Mouse (Mus musculus) adrenal gland, adult 2 months (tissue): ENCODE results near the gene Hmg20b. TPM values are rescaled to one million over a fixed set of nuclear protein-coding genes. Genes with fewer than 3 reads are reported as not detected.

Source experiments
- DNase-seq: peaks from one replicate; pipeline ENCODE4 v3.0.0; 2021
- polyA plus RNA-seq: library from polyadenylated mRNA; depleted of rRNA; stranded (reverse); fragments of >200 nt; gene quantifications from 2 replicates; pipeline ENCODE4 v1.2.3, GENCODE M21; 2012
- total RNA-seq, 2 experiments: library from RNA; stranded (reverse); gene quantifications; 2 replicates each; pipeline ENCODE4 v1.2.3; 2021

Hmg20b gene
- total and polyA plus RNA-seq, 3 experiments, result 81.6 to 280 (median 89.9) TPM

DNA sequence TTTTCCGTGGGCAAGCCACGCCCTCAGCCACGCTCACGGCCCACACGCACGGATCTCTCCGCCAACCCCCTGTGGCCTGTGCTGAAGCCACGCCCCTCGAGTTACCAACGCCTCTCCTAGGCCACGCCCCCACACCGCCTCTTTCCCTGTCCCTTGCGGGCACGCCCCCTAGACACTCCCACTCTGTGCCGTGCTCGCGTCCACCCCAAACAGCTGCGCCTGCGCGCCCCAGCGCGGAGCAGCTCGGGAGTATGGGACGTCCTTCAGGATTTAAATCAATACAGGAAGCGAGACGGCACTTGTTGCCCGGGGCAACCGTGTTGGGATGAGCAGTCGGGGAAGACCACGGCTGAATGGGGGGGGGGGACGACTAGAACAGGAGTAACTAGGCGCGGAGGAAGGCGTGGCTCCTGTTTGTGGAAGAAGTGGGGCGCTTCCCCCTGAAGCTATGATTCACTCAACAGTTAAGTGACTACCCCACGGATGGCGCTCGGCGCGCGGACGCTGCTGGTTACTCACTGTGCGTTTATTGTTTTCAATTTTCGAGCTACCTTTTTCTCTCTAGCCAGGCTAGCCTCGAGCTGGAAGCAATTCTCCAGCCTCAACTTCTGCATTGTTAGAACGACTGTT is 28.4 kb upstream of the Hmg20b start:
- peak; percentile 100 for DNase-seq

DNA sequence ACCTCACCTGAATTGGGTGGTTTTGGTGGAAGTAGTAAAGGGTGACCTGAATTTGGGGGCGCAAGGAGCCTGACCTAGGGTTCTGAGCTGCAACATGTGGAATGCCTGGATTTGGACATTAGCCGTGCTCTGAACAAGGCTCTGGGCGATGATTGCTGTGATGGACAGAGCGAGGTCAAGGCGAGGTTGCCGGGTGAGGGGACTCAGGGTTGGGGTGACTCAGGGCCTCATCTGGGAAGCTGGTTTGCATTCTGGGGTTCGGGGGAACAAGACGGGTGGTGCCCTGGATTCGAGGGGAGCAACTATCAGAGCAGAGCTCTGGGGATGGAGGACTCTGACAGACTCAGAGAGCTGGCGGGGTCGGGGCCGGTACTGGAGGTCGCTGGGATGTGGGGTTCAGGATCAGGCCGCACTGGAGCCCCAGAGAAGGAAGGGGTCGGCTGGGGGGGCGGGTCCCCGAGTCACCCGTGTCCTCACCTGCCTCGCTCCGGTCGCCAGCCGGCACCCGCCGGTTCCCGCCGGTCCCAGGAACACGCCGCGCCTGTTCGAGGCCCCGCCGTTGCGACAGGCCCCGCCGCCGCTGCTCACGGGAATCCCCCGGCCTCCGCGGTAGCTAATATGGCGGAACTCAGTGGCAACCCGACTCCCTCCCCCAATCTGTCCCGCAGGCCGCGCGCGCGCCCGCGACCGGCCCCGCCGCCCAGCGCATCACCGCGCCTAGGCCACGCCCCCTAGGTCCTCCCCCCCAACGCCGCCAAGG is 27.7 kb upstream of the Hmg20b start, which contains the start of gene Fzr1:
TSS of gene Fzr1 (minus strand) at position 724 of the 760 bp plus-strand sequence.
- peak; percentile 70 for DNase-seq

DNA sequence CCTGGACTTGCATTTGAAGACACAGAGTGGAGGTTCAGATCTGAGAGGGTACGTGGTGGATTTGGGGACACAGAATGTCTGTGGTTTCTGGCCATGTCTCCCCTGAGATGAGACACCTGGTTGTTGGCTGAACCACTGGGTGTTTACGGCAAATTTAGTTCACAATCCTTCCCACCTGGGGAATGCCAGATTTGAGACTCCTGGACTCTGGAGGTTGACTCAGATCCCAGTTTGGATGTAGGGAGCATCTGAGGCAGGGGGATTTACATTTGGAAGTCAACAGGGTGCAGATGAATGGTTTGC is 27.0 kb upstream of the Hmg20b start:
- DNase-seq, result no peak

DNA sequence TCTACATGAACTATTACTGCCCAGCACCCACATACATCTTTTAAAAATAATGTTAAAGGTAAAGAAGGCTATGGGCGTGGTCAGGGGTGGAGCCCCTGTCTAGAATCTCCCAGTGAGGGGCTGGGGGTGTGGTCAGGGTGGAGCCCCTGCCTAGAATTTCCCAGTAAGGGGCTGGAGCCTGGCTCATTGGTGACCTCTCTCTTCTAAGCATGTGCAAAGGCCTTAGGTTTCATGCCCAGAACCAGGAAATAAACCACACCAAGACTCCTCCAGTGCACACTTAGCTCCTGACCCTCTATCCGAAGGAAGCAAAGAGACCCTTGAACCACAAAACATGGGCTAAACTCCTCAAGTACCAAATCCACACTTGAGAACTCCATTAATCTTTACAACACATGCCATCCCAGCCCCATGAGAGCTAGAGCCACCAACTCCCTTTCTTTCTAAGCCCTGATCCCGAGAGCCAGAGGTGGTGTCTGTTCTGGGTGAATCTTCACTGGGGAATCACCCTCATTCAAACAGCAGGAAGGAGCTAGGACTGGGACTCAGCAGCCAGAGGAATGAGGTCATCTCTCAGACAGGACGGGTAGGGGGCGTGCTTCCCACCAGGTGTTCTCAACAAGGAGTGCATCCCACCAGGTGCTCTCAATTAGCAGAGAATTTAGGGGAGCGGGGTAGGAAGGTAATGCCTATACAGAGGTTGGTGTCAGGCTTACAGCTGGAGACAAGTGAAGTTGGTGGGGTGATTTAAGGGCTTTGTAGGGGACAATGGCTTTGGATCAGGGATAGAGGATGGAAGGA is 26.5 kb upstream of the Hmg20b start:
- DNase-seq, result no peak

DNA sequence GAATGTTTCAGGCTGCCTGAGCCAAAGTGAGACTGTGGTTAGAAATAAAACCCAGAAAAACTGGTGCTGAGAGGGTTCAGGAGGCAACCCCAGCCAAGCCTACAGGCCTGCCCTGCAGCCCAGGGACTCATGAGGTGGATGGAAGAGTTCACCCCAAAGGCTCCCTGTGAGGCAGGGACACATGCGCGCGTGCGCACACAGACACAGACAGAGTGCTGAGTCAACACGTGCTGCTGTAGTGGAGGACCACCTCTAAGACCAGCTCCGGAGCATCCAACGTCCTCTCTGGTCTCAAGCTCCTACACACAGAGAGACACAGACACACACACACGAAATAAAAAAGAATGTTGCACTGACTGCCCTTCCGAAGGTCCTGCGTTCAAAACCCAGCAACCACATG is 25.0 kb upstream of the Hmg20b start:
- DNase-seq, result no peak

DNA sequence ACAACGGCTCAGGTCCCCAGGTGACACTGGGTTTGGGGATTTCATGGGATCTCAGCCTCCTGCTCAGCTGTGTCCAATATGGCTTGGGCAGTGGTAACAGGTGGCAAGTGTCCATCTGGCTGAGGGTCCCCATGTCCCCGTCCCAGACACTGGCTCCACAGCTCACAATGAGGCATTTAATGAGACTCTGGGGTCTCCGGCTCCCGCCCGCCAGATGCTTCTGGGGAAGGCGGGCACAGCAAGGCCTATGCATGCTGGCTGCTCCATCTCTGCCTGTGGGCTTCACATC is 16.9 kb upstream of the Hmg20b start:
- DNase-seq, result no peak

DNA sequence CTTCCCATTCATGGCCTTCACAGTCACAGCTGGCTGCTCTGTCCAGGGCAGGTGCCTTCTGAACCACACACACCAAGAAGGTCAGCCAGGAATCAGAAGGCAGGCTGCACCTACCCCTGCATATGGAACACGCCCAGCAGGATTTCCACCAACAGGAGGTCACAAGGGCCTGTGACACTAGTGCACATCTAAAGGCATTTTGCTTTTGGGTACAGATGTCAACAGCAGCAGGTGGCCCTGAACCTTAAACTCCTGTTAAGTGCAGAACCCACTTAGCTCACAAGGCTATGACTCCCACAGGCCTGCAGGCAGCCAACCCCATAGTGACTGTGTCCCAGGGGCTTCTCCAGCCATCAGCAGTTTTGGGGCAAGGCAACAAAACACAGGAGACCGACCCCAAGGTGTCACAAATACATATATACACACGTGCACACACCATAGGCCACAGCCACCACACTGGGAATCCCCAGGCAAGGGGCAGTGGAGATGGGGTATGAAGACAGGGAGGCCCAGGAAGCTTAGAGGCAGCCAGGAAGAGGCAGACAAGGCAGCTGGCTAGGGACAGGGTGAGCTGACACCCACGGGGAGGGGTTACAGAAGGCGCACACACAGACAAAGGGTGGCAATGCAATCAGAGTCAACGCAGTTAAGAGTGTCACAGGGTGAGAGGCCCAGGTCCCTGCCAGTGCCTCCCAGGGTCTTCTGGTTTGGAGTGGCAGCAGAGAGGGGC is 16.4 kb upstream of the Hmg20b start:
- no peak for DNase-seq

DNA sequence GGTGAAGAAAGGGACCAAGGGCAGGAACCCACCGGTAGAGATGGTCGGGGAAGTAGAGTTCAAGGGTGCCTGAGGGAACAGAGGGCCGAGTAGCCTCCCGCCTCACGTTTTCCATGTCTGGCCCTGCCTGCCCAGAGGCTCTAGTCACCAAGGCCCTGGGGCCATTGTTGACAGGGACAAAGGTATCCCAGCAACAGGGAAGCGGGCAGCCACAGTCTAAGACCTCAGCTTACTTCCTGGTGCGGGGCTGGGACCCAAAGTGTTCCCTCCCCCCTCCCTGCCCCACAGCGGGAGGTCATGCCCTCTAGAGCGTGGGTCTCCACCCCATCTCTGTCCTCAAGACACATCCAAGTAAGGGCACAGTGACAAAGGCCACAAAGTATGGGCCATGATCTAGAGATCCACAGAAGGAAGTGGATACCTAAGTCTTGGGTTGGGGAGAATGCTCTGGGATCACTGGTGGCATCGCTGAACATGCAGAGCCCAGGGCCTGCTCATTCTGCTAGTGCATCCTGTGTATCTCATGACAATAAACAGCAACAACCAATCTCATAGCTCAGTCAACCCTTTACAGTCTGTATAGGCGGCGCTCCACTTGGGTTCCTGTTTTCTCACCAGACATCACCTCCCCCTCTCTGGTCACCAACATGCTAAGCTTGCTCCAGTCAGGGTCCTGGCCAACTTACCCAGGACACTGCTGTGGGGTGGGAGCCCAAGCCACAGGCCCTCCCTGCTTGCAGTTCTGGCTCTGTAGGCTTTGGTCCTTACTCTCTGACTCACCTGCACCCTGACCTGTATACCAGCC is 15.6 kb upstream of the Hmg20b start, which contains the start of gene 4930404N11Rik:
TSS of gene 4930404N11Rik (minus strand) at position 145 of the 805 bp plus-strand sequence.
- no peak for DNase-seq

DNA sequence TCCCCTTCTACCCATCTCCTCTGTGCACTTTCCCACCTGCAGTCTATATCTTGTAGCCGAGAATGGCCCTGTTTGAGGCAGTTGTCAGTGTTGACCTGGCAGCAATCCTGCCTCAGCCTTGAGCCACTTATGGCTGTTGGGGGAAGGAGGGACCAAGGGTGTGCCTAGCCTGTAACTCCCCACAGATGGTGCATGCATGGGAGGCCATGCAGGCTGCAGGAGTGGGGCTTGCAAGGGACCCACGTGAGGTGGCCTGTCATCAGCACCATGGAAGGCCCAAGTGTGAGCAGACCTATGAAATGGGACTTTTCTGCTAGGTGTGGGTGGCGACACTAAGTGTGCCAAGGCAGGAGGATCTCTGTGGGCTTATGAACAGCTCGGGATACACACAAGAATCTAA is 14.8 kb upstream of the Hmg20b start:
- DNase-seq, result no peak

DNA sequence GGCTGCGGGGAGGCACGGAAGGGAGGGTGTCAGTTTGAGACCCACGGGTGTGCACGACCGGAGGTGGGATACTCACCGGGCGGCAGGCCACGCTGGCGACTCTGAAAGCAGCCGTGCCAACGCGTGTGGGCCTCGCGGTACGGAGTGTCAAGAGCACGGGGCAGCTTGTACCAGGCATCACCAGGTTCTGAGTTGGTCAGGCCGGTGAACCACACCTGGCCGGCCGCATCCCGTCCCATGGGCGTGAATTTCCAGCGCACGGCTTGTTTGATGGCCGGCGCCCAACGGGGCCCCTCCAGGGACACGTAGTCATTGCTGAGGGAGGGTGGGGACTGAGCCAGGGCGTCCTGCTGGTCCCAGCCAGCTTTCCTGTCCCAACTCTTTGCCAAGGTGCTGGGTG is 14.4 kb upstream of the Hmg20b start:
- DNase-seq, result peak; percentile 71

DNA sequence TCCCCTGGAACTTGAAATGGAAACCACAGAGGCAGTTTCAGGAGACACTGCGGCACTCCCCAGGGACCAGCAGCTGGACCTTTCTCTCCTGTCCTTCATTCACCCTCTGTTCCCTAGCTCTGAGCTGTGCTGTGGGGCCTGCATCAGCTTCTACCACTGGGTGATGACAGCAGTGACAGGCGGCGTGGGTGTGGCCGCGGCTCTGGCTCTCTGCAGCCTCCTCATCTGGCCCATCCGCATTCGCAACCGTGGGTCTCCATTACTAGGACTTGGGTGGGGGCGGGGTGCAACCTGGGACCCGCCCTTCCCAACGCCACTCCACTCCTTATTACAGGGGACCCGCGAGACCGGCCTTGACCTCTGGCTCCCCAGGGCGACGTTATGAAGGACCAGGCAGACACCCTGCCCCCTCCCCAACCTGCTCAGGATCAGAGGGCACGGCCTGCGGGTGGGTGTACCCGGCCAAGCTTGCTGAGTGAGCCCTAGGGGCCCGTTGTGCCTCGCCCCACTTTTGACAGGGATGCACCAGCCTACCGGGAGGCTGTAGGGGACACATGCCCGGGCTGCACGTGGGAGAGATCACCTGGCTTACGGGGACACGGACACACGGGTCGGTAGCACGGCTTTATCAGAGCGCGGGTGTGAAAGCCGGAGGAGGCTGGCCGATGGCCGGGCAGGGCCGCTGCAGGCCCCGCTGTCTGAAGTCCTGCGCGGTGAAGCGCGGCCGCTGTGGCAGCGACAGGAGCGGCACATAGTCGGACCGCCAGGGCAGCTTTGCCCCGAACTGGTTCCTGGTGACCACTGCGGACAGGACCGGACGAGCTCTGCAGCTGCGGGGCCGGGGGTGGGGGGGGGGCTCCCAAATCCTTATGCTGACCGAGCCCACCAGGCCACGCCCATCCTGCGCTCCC is 13.4 kb upstream of the Hmg20b start:
- DNase-seq, result peak; percentile 59

DNA sequence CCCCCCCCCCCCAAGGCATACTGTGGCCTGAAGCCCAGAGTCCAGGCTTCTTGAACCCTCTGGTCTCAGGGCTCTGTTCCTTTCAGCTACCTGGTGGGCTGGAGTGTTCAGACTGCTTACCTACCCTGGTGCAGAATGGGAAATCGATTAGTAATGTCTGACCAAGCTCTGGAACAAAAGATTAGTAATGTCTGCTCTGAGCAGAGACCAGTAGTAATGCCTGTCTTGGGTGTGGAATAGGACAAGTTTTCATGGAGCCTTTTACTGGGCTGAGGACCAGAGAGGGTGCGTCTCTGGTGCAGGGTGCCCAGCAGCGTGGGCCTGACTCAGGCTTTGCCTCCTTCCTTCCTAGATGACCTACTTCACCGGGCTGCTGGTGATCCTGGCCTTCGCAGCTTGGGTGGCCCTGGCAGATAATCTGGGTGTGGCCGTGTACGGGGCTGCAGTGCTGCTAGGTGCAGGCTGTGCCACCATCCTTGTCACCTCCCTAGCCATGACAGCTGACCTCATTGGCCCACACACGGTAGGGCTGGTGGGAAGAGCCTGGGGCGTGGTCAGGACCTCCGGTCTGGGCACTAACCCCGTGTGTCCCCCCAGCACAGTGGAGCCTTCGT is 12.2 kb upstream of the Hmg20b start:
- DNase-seq, result no peak

DNA sequence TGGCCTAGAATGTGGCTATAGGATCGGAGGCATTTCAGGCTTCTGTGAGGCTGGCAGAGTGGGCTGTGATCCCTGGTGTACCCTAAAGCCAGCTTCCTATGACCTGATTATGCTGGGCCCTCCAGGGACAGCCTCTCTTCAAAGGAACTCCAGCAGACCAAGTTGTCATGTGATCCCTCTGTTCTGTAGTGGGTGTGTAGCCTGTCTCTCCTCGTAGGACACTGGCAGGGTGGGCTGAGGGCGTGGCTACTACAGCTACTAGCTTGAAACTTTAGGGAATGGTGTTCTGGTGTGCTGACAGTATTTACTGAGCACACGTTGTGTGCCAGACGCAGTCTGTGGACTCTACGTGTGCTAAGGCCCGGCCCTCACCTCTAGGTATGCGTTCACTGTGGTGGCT is 10.4 kb upstream of the Hmg20b start:
- DNase-seq, result no peak

DNA sequence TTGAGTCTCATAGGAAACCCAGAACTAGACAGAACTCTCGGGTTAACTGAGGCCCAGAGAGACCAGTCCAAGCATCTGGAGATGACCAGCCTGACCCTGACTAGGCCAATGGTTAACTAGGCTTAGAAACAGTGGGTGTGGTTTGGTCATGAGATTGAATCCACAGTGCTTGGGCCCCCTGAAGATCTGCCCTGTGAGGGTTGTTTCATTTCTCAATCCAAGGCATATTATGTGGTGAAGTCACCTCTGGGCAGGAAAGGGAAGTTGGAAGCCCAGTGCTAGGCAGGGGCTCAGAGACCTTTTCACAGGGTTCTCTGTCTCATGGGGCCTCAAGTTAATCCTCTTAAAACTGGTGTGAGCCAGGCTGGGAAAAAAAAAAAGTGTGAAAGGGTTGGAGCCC is 8.6 kb upstream of the Hmg20b start:
- no peak for DNase-seq

DNA sequence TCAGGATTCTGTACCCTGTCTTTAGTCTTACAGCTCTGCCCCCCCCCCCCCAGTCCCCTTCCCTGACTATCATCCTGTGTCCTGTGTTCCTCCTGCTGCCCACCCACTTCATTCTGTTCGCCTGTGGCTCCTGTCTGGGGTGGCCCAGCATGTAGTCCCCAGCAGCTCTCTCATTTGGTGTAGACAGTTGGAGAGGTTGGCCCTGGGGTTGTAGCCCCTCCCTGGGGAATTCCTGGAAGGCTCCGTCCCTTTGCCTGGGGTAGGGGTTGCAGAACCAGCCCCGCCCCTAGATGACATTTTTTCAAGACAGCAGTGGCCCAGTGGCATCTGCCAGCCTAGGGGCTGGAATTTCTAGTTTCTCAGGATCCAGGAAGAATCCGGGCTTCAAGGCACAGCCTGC is 7.9 kb upstream of the Hmg20b start:
- DNase-seq, result no peak

DNA sequence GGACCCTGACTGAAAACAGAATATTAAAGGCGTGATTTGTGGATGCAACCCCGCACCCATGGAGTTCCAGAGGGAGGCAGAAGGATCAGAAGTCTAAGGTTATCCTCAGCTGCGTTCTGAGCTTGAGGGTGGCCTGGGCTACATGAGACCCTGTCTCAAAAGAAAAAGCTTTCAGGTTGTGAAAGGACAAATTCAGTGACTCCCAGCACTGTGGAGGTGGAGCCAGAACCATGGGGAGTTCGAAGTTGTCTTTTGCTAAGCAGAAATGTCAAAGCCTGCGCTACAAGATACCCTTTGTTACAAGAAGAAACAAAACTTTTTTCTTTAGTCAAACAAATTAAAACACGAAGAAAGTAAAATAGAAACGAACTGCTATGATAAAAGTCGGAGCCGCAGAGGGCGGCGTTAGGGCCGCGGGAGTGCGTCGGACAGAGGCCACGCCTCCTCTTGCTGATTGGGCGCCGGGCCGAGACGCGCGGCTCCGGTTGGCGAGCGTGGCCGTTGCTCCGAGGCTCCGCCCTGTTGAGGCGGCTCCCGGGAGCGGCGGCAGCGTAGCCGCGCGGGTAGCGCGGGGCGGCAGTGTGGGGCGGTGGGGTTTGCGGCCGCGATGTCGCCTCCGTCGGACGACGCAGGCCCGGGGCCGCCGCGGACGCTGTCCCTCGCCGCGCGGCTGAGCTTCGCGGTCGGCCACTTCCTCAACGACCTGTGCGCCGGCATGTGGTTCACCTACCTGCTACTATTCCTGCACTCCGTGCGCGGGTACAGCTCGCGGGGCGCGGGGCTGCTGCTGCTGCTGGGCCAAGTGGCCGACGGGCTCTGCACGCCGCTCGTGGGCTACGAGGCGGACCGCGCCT is 6.9 kb upstream of the Hmg20b start, which contains the start of gene Mfsd12:
TSS of gene Mfsd12 (plus strand) at position 501 of the 854 bp plus-strand sequence.
- peak; percentile 95 for DNase-seq

DNA sequence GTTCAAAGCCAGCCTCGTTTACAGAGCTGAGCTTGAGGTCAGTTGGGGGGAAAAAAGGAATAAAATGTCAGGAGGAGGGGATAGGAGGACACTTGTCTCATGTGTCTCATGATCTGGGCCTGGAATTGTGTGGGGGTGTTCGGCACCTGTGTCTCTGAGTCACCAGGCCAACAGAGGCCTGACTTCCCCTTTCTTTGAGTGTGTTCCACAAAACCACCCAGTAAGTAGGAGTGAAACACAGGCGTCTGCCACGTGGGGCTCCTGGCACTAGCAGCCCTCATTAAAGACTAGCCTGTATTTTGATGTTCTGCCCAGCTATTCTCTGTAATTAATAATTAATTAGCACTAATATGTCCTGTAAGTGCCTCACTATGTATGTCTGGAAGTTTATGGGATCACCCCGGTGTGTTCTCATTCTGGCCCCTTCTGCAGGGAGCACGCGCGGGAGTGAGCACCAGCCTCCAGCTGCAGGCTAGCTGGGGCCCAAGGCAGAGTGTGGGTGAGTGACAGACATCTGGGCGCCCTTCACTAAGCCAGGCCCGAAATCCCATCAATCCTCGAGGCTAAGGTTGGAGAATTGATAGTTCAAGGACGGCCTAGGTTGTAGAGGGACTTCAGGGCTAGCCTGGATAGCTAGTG is 6.2 kb upstream of the Hmg20b start:
- DNase-seq, result no peak

DNA sequence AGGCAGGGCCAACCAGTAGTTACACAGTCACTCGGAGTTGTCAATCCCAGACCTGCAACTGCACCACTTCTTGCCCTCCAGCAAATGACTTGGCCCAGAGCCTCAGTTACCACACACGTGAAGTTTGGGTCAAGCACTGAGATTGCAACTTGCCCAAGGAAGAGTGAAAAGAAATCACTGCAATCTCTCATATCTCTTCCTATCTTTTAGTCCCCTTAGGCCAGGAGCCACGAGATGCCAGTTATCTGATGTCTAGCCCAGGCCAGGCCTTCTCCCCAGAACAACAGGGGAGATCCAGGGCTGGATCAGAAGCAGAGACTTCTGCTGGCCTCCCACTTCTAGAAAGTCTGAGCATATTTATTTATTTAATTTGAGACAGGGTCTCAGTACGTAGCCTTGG is 5.3 kb upstream of the Hmg20b start:
- no peak for DNase-seq
